Mouse (Mus musculus) olfactory bulb, adult 2 months (tissue): Measurements from ENCODE around the gene Sgk2. TPM values are rescaled to one million over a fixed set of nuclear protein-coding genes. Genes with fewer than 3 reads are reported as not detected.

ENCODE experiments used
- H3K27ac ChIP-seq: fragments of 200-500 bp; 2 replicates; pipeline ENCODE4 v1.5.1; 2012; ENCODE audit warnings: low read depth, low read length; ENCODE audit not compliant: insufficient read depth
- H3K4me1 ChIP-seq: fragments of 200-500 bp; 2 replicates; pipeline ENCODE4 v1.6.1; 2012; ENCODE audit warnings: low read length; ENCODE audit not compliant: control insufficient read depth, insufficient read depth
- H3K4me3 ChIP-seq: fragments of 200-500 bp; 2 replicates; pipeline ENCODE4 v1.5.1; 2012; ENCODE audit warnings: mild to moderate bottlenecking, low read depth, low read length, moderate library complexity; ENCODE audit not compliant: insufficient read depth
- CTCF ChIP-seq: fragments of 200-500 bp; IDR thresholded peaks from 2 replicates; pipeline ENCODE4 v1.5.1; 2012; ENCODE audit warnings: low read depth, mild to moderate bottlenecking, low read length, moderate library complexity; ENCODE audit not compliant: insufficient read depth
- POLR2A ChIP-seq: fragments of 200-500 bp; IDR thresholded peaks from 2 replicates; pipeline ENCODE4 v1.6.1; 2012; ENCODE audit warnings: mild to moderate bottlenecking, low read depth, low read length, moderate library complexity; ENCODE audit not compliant: insufficient read depth
- WGBS: fragments of 180-500 bp; shearing (Covaris S2); methylation state at CpG from one replicate; pipeline ENCODE4 v1.1.7; 2018; 5-methylcytosine and 5-hydroxymethylcytosine counted together
- polyA plus RNA-seq: library from polyadenylated mRNA; stranded (reverse); fragments of >200 nt; gene quantifications from 2 replicates; pipeline ENCODE4 v1.2.4, GENCODE M21; 2012; ENCODE audit warnings: low replicate concordance; ENCODE audit not compliant: missing spikeins, insufficient read depth, insufficient read length

Gene Sgk2
- polyA plus RNA-seq, 1 experiment = not detected

DNA sequence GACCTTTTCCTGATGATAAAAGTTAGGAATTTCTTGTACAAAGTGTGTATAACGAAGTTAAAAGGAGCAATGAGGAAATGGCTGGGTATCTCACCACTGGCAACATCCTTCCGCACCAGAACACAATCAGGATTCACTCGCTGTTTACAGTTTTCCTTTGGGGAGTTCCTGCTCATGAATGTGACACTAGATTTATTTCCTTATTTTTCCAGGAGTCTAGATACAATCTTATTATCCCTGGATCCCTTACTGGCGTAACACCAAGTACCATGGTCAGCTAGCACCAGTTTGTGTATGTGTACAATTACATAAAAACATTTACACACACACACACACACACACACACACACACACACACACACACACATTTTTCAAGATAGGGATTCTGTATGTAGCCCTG is 20.2 kb downstream of the Sgk2 start:
- Histone ChIP-seq H3K27ac (no peak overlapping the region), H3K4me3 (no peak overlapping the region), H3K4me1 (no peaks in the 10 kb centered on the region)
- 74% methylated on average over 4 of the region's 4 CpGs for WGBS
- TF ChIP-seq POLR2A = no peak
- no peak for TF ChIP-seq CTCF

DNA sequence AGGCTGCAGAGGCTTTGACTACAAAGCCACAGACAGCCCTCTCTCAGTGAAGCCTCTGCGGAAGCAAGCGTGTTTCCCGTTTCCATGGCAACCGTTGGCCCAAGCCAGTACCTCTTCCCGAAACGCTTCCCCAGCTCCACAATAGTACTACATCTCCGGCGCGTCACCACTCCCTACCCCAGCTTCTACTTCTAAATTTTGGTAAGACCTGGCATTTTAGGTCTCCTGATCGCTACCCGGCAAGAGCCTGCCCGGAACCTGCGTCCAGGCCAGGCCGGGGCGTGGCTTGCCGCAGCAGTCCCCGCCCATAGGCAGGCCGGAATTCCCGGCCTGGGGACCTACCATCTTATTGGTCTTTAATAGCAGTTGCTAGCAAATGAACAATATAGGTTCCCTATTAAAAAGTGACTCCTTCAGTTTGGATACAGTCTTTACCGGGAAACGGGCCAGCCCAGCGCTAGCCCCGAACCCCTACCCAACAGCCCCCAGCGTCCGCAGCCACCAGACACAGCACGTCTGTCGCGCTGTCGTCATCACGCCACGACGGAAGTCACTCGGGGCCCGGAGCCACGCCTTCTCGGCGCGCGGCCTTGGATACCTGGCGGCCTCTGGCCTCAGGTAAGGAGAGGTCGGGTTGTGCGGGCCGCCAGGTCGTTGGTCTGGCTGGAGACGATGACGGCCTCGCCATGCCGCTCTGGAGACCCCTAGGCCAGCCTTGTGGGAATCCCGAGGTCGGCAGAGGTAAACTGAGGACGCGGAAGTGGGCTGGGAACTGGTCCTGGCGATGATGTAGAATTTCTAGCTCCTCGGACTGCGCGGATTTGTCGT is 30.0 kb downstream of the Sgk2 start, which contains the start of gene Ift52:
TSS of gene Ift52 (plus strand) at position 439 of the 828 bp plus-strand sequence.
- Histone ChIP-seq H3K4me3 (peak within 1 kb of the TSS; percentile 83), H3K27ac (0 out of 2 replicates have a peak within 1 kb of the TSS, but pooled peaks have one; percentile 35), H3K4me1 (no peaks in the 10 kb centered on the region; the same call in 1 of the 2 replicates)
- under 1% methylated on average over 57 of the region's 57 CpGs for WGBS
- TF ChIP-seq CTCF (no peak), POLR2A (peak; percentile 70)

- 88% methylated on average over 5 of the region's 5 CpGs for WGBS
- Histone ChIP-seq H3K4me1 (no peaks in the 10 kb centered on the region), H3K4me3 (no peak overlapping the region), H3K27ac (no peak overlapping the region)
- TF ChIP-seq CTCF (no peak), POLR2A (no peak)
Observed at GRCm38 (mm10) chr2:163031289-163031688, 44.2 kb downstream of the Sgk2 start.

- no peak overlapping the region for H3K4me3 ChIP-seq
- H3K4me1 ChIP-seq = no peaks in the 10 kb centered on the region
- no peak overlapping the region for H3K27ac ChIP-seq
- TF ChIP-seq CTCF (no peak), POLR2A (no peak)
- WGBS = 81% methylated on average over 2 of the region's 2 CpGs
Observed at GRCm38 (mm10) chr2:163031757-163032156, 44.6 kb downstream of the Sgk2 start.

DNA sequence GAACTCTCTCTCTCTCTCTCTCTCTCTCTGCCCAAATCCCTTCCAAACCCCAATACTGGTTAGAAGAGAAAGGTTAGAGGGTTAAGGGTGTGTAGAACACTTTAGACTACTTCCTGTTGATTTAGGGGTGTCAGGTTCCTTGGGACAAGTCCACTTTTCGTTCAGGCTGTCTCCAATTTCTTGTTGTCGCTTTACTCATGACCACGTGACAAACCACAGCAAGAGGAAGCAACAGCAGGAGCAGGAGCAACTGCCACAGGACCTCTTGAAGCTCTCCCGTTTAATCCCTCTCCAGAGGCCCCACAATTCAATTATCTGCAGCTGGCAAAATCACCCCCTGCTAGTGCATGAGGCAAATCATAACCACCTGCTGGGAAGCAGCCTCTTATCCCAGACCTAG is 45.5 kb downstream of the Sgk2 start:
- WGBS = 36% methylated on average over 4 of the region's 4 CpGs
- H3K4me3 ChIP-seq = no peak overlapping the region
- H3K27ac ChIP-seq = no peak overlapping the region
- no peaks in the 10 kb centered on the region for H3K4me1 ChIP-seq
- no peak for TF ChIP-seq CTCF
- TF ChIP-seq POLR2A = no peak

DNA sequence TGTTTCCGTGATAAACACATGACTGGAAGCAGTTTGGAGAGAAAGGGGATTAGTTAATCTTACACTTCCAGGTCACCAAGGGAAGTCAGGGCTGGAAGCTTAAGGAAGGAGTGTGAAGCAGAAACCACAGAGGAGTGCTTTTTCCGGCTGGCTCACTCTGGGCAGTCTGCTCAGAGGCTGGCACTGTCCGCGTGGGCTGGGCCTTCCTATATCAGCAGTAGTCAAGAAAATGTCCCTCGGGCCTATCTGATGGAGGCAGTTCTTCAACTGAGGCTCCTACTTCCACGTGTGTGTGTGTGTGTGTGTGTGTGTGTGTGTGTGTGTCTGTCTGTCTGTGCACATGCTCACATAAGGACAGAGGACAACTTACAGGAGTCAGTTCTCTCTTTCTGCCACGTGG is 52.8 kb downstream of the Sgk2 start:
- Histone ChIP-seq H3K4me1 (no peaks in the 10 kb centered on the region), H3K4me3 (no peak overlapping the region), H3K27ac (no peak overlapping the region)
- TF ChIP-seq POLR2A (no peak), CTCF (no peak)
- WGBS = 84% methylated on average over 7 of the region's 7 CpGs

- TF ChIP-seq CTCF = peak; percentile 94
- TF ChIP-seq POLR2A = no peak
- no peak overlapping the region for H3K27ac ChIP-seq
- 0% methylated on average over 10 of the region's 10 CpGs for WGBS
- peak overlapping the region; percentile 18; the same call in 1 of the 2 replicates for H3K4me3 ChIP-seq
- H3K4me1 ChIP-seq = no peaks in the 10 kb centered on the region
Observed at GRCm38 (mm10) chr2:163048125-163048524, 61.0 kb downstream of the Sgk2 start.

DNA sequence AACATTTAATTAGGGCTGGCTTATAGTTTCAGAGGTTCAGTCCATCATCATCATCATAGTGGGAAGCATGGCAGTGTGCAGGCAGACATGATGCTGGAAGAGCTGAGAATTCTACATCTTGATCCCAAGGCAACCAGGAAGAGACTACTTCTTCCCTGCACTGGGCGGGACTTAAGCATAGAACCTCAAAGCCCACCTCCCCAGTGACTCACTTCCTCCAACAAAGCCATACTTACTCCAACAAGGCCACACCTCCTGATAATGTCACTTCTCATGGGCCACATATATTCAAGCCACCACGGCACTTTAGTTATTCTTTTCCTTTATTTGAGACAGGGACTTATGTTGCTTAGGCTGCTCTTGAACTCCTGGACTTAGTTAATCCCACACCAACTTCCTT is 62.0 kb downstream of the Sgk2 start:
- H3K4me3 ChIP-seq = no peak overlapping the region
- TF ChIP-seq CTCF = no peak
- TF ChIP-seq POLR2A = no peak
- WGBS = 98% methylated on average over 2 of the region's 2 CpGs

DNA sequence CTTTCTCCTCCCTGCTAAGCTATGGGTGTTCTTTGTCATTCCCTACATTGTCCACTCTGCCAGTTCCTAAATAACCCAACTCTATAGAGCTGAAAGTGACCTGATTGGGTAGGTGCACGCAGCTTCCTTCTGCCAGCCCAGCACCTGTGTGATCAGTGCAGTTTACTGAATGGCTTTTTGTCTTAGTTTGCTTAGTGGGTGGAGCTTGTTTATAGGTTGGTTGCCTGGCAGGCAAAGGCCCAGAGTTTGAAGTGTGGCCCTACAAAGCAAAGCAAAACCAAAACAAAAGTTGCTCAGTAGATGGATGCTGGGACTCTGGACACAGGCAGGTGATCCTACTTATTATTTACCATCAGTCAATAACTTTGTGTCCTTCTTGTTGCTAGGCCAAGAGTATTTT is 64.6 kb downstream of the Sgk2 start:
- Histone ChIP-seq H3K4me3 (no peak overlapping the region), H3K27ac (no peak overlapping the region), H3K4me1 (peaks cover 8% of the 10 kb centered on the region)
- WGBS = 68% methylated on average over 1 of the region's 1 CpGs
- TF ChIP-seq CTCF = no peak
- TF ChIP-seq POLR2A = no peak

More for the DNA sequence above, 62.0 kb downstream of the Sgk2 start:
- Histone ChIP-seq H3K27ac (no peak overlapping the region), H3K4me1 (no peaks in the 10 kb centered on the region)
